Mouse (Mus musculus): ENCODE results near the gene Gtpbp3. TPM values are rescaled to one million over a fixed set of nuclear protein-coding genes. Genes with fewer than 3 reads are reported as not detected.

Gtpbp3 gene
- total RNA-seq, 2 experiments from 2014 or later: 29.8 to 30.8 TPM

GRCm38 (mm10) chr8:71467201-71467600 is 20.7 kb upstream of the Gtpbp3 start:
- DNase-seq (ENCODE audit: low spot score in 2 of 2): no peak
- intact Hi-C loops (cut with DNase I): no loop called here

GRCm38 (mm10) chr8:71468001-71468400 is 19.9 kb upstream of the Gtpbp3 start:
- intact Hi-C loops (cut with DNase I): no loop called here
- no peak for DNase-seq (ENCODE audit: low spot score in 2 of 2)

DNA sequence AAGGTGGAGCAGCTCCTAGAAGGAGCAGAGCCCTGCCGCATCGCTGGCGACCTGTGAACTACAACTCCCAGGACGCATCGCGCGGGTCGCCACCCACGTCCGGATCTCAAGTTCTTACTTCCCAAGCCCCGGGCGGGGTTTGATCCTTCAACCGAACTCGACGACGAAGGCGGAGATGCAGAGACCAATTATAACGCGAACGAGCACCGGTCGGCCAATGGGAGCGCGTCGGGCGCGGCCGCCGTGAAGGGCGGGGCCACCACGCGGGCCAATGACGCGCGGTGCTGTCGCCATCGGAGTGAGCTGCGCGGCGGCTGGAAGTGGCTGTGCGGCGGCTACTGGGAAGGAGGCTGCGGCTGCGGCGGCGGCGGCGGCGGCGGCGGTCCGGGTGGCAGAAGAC is 19.0 kb upstream of the Gtpbp3 start, which contains the start of gene Dda1:
Gene Dda1, plus strand, starts transcription at position 284 of the 400 bp plus-strand sequence.
- intact Hi-C loops (cut with DNase I): no loop called here
- DNase-seq (ENCODE audit: low spot score in 2 of 2): peak; percentile 98 to 99

DNA sequence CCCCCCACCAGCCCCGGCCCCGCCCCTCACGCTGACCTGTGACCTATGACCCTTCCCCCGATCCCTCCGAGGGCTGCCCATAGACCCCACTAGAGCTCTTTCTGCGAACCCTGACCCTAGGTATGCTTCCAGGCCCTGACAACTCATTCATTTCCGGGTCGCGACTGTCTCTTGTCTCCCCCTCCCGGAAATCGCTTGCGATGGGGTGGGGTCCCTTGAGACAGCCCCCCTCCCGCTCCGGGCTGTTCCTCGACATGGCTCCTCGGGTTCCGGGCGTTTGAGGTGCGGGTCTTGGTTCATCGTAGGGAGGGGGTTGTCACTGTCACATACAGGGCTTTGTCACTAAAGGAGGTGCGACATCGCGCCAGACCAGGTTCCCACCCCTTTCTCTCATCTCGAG is 18.5 kb upstream of the Gtpbp3 start:
- DNase-seq (ENCODE audit: low spot score in 2 of 2): peak; percentile 60 to 67
- intact Hi-C loops (cut with DNase I): no loop called here

DNA sequence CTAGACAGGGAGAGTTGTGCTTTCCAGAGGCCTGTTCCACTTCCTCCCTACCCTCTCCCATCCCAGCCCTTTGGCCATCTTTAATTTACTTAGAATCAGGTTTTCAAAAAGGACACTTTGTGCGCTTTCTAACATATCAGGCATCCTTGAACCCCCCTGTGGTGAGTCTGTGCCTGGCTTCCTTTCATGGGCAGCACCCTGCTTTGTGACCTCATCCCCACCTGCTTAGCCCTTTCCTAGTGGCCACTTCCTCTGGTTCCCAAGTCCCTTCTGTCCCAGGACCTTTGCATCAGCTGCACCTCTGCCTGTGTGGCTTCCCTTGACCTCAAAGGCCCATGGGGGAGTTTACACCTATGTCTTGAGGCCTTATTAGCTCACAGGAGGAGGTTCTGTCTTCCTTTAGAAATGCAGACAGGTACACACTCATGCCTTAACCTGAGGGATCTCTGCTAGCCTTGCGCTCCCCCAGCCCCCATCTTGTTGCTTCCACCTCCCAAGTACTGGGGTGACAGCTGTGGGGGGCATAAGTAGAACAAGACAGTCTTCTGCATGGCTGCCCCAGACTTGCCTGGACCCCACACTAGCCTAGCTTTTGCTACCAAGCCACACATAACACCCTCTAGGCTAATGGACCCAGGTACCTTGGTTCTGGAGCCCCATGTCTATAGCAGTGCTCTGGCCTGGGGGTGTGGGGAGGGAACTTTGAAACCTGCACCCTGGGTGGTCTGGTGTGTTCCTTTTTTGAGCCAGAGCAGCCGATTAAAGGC is 17.6 kb upstream of the Gtpbp3 start:
- intact Hi-C loops (cut with DNase I): no loop called here
- no peak for DNase-seq (ENCODE audit: low spot score in 2 of 2)

GRCm38 (mm10) chr8:71470913-71471255 is 17.0 kb upstream of the Gtpbp3 start:
- no peak for DNase-seq (ENCODE audit: low spot score in 2 of 2)
- intact Hi-C loops (cut with DNase I): no loop called here

GRCm38 (mm10) chr8:71471861-71472260 is 16.0 kb upstream of the Gtpbp3 start:
- DNase-seq (ENCODE audit: low spot score in 2 of 2): no peak
- intact Hi-C loops (cut with DNase I): no loop called here

DNA sequence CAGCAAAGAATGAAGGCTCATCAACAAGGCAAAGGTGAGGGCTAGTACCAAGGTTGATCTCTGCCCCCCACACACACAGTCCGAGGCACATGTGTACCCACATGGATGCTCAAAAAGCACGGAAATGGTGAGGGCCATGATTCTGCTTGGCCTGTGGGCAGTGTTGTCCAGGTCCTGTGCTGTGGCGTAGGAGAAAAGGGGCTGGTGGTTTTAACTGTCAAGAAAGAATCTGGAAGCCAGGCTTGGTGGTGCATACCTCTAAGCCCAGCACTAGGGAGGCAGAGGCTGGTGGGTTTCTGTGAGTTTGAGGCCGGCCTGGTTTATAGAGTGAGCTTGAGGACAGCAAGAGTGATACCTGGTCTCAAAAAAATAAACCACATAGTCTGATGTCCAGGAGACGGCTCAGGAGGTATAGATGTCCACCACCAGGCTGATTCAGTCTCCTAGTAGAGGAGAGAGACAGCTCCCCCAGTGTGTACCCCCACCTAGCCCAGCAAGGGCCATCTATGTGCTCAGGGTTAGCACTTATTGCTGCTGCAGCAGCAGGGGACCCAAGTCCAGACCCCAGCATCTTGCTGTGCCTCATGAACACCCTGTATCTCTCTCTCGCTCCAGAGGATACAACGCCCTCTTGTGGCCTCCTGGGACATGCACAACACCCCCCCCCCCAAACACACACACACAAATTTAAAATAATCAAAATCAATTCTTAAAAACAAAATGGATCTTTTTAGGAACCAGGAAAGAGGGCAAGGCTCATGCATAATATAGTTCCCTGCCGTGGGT is 15.1 kb upstream of the Gtpbp3 start:
- no peak for DNase-seq (ENCODE audit: low spot score in 2 of 2)
- intact Hi-C loops (cut with DNase I): no loop called here

GRCm38 (mm10) chr8:71474344-71474743 is 13.6 kb upstream of the Gtpbp3 start:
- intact Hi-C loops (cut with DNase I): no loop called here
- DNase-seq (ENCODE audit: low spot score in 2 of 2): no peak

- intact Hi-C loops (cut with DNase I): no loop called here
- DNase-seq (ENCODE audit: low spot score in 2 of 2): no peak
These were observed 12.9 kb upstream of the Gtpbp3 start for GRCm38 (mm10) chr8:71474785-71475701.

DNA sequence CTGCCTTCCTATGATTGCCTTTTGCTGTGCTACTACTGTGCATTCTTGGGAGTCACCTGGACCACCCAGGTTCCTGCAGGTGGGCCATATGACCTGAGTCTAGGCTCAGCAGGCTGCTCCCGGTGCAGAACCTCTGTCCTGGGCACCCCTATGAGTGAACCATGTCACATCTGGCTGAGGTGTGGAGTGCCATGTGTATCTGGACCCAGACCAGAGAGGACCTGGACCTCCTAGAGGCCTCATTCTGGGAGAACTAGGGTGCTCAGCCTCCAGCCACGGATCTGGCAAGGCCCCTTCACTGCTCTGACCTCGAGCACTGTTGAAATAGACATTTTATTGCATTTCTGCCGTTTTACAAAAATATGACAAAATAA is 12.2 kb upstream of the Gtpbp3 start:
- intact Hi-C loops (cut with DNase I): no loop called here
- no peak for DNase-seq (ENCODE audit: low spot score in 2 of 2)

DNA sequence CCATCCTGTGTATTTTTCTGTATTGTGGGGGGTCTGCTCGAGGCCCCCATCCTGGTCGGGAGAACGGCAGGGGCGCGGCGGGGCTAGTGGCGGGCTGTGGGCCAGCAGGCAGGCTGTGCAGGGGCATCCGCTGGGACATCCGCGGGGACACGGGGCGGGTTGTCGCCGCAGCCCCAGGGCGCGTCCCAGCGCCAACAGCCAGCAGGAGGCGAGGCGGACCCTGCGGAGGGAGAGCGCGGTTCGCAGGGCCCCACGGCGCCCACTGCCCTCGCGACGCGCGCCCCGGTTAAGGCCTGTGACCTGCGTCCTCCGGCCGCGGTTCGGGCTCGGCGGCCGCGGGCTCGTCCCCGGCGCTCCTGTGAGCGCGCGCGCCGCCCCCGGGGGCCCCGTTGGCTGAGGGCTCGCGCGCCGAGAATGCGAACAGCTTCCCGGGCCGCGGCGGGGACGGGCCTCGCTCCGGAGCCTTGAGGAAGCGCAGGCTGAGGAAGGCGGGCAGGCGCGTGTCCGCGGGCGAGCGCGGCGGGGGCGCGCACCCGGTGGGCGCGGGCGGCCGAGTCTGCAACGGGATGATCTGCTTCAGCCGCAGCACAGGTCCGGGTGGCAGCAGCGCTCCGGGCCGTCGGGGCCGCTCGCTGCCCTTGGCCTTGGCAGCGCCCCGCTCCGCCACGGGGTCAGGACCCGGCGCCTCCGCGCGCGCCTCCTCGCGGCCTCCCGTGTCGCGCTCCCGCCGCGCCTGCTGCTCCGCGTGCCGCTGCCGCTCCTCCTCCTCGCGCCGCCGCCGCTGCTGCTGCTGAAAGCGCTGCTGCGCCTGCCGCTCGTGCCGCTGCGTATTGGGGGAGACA is 11.6 kb upstream of the Gtpbp3 start:
- intact Hi-C loops (cut with DNase I): no loop called here
- peak; percentile 82 to 84 for DNase-seq (ENCODE audit: low spot score in 2 of 2)

GRCm38 (mm10) chr8:71477196-71477845 is 10.6 kb upstream of the Gtpbp3 start:
- DNase-seq (ENCODE audit: low spot score in 2 of 2): peak in 1 of 2 experiments; percentile 82
- intact Hi-C loops (cut with DNase I): no loop called here

DNA sequence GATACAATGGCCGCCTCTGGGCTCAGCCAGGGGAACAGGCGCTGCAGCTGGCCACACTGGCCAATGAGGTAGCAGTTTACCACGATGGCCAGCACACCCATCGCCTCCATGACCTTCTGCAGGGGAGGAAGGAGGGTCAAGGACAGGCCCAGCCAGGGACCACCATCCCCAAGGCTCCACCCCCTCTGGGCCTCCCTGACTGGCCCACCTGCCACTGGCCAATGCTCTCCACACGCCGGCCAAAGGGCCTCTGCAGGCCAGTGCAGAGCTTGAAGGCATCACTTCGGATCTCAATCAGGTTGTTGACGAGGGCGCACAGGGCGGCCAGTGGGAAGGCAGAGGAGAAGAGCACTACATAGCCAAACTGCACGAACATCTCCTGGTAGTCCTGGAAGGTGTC is 9.0 kb upstream of the Gtpbp3 start:
- no peak for DNase-seq (ENCODE audit: low spot score in 2 of 2)
- intact Hi-C loops (cut with DNase I): no loop called here

DNA sequence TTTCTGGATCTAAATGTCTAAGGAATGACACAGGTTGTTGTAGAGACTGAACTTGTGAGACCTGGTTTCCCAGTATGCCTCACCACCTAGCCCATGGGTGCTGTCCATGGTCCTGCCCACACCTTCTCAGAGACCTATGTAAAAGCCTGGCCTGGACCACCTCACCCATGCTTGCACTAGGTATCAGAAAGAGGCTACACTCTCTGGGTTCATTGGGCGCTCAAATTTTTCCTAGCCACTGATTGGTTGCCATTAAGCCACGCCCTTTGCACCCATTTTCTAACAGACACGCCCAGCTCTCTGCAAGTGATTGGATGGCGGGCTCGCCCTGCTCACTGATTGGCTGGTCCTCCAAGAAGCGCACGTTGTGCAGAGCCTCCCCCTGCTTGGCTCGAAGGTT is 4.0 kb upstream of the Gtpbp3 start:
- peak in 1 of 2 experiments; percentile 73 for DNase-seq (ENCODE audit: low spot score in 2 of 2)
- intact Hi-C loops (cut with DNase I): no loop called here

GRCm38 (mm10) chr8:71484736-71485135 is 3.2 kb upstream of the Gtpbp3 start:
- no peak for DNase-seq (ENCODE audit: low spot score in 2 of 2)
- intact Hi-C loops (cut with DNase I): no loop called here

- intact Hi-C loops (cut with DNase I): no loop called here
- DNase-seq (ENCODE audit: low spot score in 2 of 2): peak; percentile 85 to 89
These were observed 2.5 kb upstream of the Gtpbp3 start, which contains the start of gene Ano8 for GRCm38 (mm10) chr8:71485142-71486135. Ano8 (minus strand) TSS chr8:71485963.

All from left cerebral cortex, postnatal 14 days (tissue).